Mouse (Mus musculus) B cell, adult 62 days (primary cell): ENCODE measurements around the gene Fam89b. TPM values are rescaled to one million over a fixed set of nuclear protein-coding genes. Genes with fewer than 3 reads are reported as not detected.

Experiments used
- total RNA-seq: library from RNA; stranded (reverse); gene quantifications from 4 replicates; pipeline ENCODE4 v1.2.4, GENCODE M21; 2023

Gene Fam89b
- total RNA-seq: 18.2 to 22.6 TPM (median 21.3 TPM) in 4 replicates

DNA sequence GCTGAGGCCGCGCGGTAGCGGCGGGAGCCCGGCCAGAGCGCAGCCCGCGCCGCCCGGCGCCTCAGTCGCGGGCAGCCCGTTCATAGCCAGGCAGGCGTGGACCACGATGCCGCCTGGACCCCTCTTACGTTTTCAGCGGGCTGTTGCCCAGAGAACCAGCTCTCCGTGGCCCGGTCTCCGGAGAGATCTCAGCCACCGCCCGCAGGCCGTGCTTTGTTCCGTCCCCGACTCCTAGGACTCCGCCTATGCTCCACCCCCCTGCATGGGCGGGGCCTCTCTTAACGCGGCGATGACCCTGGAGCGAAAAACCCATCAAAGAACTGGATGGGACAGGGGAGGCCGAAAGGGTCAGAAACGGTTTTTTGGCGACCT is at the start of gene Fam89b:
Fam89b (minus strand) TSS at position 210 of the 372 bp plus-strand sequence.

DNA sequence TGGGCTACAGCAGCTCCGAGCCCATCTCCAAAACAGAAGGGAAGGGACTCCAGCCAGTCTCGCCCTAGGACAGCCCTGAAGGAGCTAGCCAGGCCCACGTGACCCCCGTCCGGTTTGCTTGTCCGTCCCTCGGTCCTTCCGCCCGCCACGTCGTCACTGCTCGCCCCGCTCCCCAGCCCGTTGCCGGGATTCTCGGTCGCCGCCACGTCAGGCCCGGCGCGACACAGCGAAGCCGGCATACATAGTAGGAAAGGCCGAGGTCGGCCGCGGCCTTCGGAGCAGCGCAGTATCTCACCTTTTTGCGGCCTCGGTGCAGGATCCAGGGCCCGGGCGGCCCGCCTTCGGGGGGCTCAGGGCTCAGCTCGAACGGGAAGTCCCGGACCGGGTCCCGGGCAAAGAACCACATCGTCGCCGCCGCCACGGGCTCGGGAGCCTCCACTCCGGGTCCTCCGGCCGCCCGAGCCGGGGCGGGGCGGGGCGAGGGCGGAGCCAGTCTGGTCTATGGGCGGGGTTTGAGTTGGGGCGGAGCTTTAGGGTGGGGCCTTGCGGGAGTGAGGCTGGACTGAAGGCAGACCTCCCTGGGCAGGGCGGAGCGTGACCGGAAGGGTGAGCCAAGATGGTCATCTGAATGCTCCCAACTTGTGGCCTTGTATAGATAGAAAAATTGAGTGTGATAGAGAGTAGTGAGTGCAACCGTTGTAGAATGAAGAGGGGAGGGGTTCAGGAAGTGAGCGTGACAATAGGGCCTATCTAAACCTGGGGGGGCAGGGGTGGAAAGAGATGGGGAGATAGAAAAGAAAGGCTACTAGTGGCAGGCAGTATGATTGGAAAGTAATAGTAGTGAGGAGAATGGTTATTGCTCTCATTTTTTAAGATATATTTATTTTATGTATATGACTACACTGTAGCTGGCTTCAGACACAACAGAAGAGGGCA is 41.7 kb upstream of the Fam89b start, which contains the start of gene Scyl1:
Scyl1 (minus strand) TSS at position 495 of the 936 bp plus-strand sequence.

DNA sequence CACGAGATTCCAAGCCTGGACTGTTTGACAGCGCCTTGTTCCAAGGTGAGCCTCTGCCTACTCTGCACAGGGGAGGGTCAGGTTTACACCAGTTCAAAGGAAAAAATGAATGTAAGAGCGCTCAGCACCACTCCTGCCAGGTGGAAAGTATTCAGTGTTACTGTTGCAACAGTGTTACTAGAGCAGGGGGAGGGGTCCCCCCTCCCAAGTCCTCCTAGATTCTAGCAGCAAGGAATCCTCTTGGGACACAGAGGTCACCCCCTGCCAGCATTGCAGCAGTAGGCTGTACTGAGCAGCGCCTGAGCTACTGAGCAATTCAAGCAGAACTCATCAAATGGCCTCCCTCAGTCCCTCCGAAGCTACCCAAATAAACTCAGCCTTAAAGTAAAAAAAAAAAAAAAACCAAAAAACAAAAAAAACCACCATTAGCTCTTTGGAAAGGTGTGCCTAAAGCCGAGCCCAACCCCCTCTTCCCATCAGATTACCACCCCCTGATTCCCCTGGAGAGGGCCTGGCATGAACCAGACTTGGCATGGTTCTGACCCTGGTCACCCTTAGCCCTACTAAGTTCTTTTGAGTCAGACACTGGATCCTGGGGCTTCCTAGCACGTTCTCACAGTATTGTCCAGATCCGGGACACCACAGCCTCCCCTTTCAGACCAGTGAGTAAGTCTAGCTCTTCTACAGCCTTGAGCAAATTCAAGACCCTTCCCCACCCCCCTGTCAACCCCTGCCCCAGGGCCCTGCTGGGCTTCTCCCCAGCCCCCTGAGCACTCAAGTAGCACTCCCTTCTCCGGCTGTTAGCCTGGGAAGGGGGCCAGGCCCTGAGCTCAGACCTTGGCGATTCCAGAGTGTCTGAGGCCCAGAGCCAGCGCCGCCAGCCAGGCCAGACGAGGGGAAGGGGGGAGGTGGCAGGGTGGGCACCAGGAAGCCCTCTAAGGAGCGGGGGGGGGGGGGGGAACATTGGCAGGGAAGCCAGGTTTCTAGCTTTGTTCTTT is 11.2 kb upstream of the Fam89b start, which contains the start of gene Ltbp3:
Ltbp3 (plus strand) TSS at position 585 of the 998 bp plus-strand sequence.

DNA sequence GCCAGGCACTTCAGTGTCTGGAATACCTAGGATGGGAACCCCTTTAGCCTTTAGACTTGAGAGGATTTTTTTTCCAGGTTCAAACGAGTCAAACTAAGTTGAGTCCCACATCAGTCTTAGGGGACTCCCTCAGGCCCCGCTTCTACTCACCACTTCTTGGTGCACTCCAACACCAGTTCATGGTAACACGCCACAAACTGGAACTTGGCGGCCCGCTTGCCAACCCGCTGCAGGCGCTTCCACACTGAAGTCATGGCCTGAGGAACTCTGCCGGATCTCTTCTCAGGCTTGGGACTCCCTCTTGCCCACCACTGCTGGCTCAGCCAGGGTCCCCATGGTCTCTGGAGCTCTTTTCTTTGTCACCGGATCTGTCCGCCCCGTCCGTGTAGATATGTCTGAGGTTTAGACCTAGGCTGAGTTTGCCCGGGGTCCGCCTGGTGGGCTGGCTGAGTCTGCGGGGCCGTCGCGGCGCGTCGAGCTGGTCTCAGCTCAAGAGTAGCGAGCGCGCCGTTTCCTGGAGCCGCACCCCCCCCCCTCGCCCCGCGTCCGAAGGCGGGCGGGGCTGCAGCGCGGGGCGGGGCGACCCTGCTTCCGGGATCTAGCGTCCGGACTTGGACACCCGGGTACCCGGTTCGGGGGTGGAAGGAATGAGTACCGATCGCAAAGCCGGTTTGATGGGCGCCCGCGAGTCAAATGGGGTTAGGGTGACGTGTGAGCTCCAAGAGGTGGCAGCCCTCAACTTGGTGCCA is 3.5 kb downstream of the Fam89b start, which contains the start of gene Ehbp1l1:
Ehbp1l1 (minus strand) TSS at position 551 of the 749 bp plus-strand sequence.

DNA sequence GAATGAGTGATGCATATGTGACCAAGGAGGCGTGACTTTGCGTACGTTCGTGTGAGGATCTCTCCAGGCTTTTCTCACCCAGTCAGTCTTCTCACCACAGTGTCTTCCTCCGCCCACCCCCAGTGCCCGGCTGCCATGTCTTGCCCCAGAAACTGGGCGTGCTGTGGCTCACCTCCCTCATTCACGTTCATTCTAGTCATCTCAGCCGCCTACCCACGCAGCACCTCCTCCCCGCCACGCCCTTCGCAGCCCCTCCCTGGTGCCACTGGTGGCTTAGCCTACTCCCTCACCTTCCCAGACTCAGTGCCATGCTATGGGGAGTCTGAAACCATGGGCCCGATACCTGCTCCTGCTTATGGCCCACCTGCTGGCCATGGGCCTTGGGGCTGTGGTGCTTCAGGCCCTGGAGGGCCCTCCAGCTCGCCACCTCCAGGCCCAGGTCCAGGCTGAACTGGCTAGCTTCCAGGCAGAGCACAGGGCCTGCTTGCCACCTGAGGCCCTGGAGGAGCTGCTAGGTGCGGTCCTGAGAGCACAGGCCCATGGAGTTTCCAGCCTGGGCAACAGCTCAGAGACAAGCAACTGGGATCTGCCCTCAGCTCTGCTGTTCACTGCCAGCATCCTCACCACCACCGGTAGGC is 25.2 kb downstream of the Fam89b start, which contains the start of gene Kcnk7:
Kcnk7 (plus strand) TSS at position 205 of the 638 bp plus-strand sequence.

DNA sequence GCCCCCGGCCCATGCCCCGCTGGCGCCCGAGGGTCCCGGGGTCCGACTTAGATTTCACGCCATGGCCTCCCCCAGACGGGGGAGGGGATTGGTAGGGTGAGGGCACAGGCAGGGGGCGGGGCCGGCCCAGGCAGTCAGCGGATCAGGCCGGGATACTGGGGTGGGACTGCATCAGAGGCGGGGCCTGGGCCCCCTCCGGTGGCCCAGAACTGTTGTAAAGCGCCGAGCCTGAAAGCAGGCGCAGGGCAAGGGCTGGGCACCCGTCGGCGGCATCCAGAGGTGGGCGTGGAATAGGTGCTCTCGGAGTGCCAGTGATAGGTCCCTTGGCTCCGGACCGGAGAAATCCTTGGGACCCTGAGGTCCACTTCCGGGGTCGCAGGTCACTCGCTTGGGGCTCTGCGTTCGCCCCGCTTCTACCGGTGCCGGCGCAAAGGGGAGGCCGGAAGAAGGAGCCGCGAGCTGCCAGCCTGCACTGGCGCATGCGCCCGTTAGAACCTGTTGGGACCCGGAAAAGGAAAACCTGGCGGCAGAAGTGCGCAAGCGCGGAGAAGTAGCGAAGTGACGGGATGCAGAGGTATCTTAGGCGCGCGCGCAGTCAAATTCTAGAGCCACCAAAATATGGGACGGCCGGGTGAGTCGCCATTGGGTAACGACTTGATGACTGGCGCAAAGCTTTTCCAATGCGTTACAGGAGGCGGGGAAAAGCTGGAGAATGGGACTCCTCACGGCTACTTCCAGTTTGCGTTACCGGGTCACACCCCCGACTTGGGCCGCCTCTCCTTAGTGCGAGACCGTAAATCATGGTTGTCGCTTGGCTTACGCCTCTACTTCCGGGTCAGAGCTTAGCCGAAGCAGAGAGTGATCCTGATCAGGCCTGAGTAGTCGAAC is 41.0 kb downstream of the Fam89b start, which contains the start of the genes Map3k11 and Pcnx3:
Map3k11 (plus strand) TSS at position 543 of the 888 bp plus-strand sequence.
Pcnx3 (minus strand) TSS at position 709 of the 888 bp plus-strand sequence.

Other genes starting within 250 kb of the Fam89b start
- 29.5 to 38.4 TPM (median 36.3 TPM) in 4 replicates for gene Mus81, start 241.3 kb downstream of the Fam89b start, total RNA-seq
- 1,244 to 1,311 TPM (median 1,302 TPM) in 4 replicates for gene Cfl1, start 239.2 kb downstream of the Fam89b start, total RNA-seq
- 1.6 to 3.8 TPM (median 2.1 TPM) in 4 replicates for gene 1700020D05Rik, start 225.9 kb downstream of the Fam89b start, total RNA-seq
- gene Snx32, start 219.1 kb downstream of the Fam89b start, total RNA-seq: 9.1 to 11.3 TPM (median 9.6 TPM) in 4 replicates
- not detected in 4 replicates for gene Ovol1, start 169.0 kb downstream of the Fam89b start, total RNA-seq
- gene Ap5b1, start 161.6 kb downstream of the Fam89b start, total RNA-seq: 15.4 to 17.9 TPM (median 15.7 TPM) in 4 replicates
- gene Rnaseh2c, start 127.8 kb downstream of the Fam89b start, total RNA-seq: 75.8 to 104 TPM (median 94.4 TPM) in 4 replicates
- 102 to 119 TPM (median 114 TPM) in 4 replicates for gene Kat5, start 119.4 kb downstream of the Fam89b start, total RNA-seq
- 140 to 161 TPM (median 148 TPM) in 4 replicates for gene Rela, start 92.2 kb downstream of the Fam89b start, total RNA-seq
- gene Sipa1, start 65.9 kb downstream of the Fam89b start, total RNA-seq: 565 to 597 TPM (median 588 TPM) in 4 replicates
- 55.2 to 63.2 TPM (median 57.8 TPM) in 4 replicates for gene Map3k11, start 40.9 kb downstream of the Fam89b start, total RNA-seq
- gene Pcnx3, start 40.7 kb downstream of the Fam89b start, total RNA-seq: 193 to 226 TPM (median 206 TPM) in 4 replicates
- gene Kcnk7, start 25.3 kb downstream of the Fam89b start, total RNA-seq: not detected in 4 replicates
- 50.4 to 54.6 TPM (median 51.6 TPM) in 4 replicates for gene Ehbp1l1, start 3.3 kb downstream of the Fam89b start, total RNA-seq
- gene Ltbp3, start 11.3 kb upstream of the Fam89b start, total RNA-seq: not detected in 4 replicates
- gene Scyl1, start 41.8 kb upstream of the Fam89b start, total RNA-seq: 78.0 to 85.4 TPM (median 79.7 TPM) in 4 replicates
- 33.0 to 43.6 TPM (median 39.5 TPM) in 4 replicates for gene Frmd8, start 145.6 kb upstream of the Fam89b start, total RNA-seq
- 17.1 to 24.8 TPM (median 22.9 TPM) in 4 replicates for gene Slc25a45, start 148.2 kb upstream of the Fam89b start, total RNA-seq
- gene Tigd3, start 164.5 kb upstream of the Fam89b start, total RNA-seq: 1.8 to 2.4 TPM (median 2.4 TPM) in 4 replicates
- 146 to 167 TPM (median 148 TPM) in 4 replicates for gene Dpf2, start 183.4 kb upstream of the Fam89b start, total RNA-seq
- 0.15 to 0.43 TPM (median 0.15 TPM) in 3 of 4 replicates, not detected in the other for gene Cdc42ep2, start 195.2 kb upstream of the Fam89b start, total RNA-seq
- 70.0 to 82.8 TPM (median 72.2 TPM) in 4 replicates for gene Pola2, start 234.5 kb upstream of the Fam89b start, total RNA-seq